Mouse (Mus musculus) gastrocnemius, postnatal 14 days (tissue): ENCODE measurements around the gene Atxn7l2. TPM values are rescaled to one million over a fixed set of nuclear protein-coding genes. Genes with fewer than 3 reads are reported as not detected.

Source experiments
- DNase-seq: peaks from one replicate; pipeline ENCODE4 v3.0.0; 2021; ENCODE audit warnings: mixed read lengths
- intact Hi-C: fragments of 180-260 bp; cut with DNase I; formaldehyde crosslinking; loops from one replicate; pipeline ENCODE4 v1.15.1; 2025; ENCODE audit warnings: low total_unique reads
- total RNA-seq, 2 experiments: library from RNA; stranded (reverse); gene quantifications; 2 replicates each; pipeline ENCODE4 v1.2.3; 2021

Atxn7l2 gene
- total RNA-seq, 2 experiments from 2014 or later = 7.3 to 7.6 TPM

DNA sequence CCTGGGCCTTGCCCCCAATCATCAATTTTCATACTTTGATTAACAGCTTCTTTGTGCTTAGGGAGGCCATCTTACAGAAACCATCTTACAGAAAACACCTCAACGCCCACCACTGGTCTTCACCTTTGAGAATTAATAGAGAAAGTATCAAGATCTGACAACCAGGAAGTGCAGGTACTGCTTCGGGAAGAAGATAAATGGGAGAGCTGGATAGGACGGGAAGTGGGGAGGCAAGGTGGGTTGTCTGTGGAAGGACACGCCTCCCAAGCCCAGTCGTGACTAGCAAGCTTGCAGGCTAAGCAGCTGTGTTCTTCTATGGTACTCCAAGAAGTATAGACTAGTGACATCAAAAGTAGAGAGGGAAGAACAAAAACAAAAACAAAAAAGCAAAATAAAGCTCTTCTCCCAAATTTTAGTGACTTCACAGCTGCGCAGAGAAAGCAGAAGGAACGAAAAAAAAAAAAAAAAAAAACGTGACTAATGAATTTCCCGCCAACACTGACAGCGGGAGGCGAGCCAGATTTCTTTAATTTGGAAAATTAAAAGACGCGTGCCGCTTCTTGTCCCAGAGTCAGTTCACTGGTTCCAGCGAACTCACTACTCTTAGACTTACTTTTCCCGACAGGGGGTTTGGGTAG, 25.2 kb downstream of the Atxn7l2 start:
- intact Hi-C loops = no loop called here
- no peak for DNase-seq

DNA sequence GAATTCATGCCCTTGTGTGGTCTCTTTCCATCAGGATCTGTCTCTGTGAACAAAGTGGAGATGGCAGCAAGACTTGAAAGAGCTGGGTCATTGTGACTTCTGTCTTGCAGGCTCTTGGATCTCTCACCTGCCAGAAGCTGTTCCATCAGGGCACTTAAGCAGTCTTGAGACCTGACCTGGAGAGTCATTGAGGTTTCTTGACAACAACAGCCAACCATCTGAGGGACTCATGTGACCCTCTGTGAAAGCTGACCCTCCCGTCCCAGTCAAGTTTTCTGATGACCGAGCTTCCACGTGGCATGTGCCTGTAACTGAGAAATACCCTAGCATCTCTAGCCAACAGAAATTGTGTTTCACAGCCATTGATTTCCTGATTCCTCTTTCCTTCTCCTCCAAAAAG, 26.0 kb downstream of the Atxn7l2 start:
- intact Hi-C loops = no loop called here
- no peak for DNase-seq

DNA sequence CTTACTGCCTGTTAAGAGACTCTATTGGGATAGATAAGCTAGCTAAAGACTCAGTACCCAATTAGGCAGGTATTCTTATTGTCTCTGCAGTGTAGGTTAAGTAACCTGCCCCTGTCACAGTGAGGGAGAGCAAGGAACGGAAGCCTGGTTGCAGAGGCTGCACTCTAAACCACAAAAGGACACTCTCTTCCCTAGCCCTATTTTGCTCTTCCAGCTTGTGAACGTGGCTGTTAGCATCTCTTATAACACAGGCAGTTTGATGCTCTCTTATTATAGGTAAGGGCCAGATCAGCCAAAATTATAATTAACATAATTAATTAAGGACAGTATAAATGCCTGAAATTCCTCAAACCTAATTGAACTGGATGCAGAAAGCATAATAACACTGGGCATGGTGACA, 30.2 kb downstream of the Atxn7l2 start:
- no peak for DNase-seq
- intact Hi-C loops = no loop called here

DNA sequence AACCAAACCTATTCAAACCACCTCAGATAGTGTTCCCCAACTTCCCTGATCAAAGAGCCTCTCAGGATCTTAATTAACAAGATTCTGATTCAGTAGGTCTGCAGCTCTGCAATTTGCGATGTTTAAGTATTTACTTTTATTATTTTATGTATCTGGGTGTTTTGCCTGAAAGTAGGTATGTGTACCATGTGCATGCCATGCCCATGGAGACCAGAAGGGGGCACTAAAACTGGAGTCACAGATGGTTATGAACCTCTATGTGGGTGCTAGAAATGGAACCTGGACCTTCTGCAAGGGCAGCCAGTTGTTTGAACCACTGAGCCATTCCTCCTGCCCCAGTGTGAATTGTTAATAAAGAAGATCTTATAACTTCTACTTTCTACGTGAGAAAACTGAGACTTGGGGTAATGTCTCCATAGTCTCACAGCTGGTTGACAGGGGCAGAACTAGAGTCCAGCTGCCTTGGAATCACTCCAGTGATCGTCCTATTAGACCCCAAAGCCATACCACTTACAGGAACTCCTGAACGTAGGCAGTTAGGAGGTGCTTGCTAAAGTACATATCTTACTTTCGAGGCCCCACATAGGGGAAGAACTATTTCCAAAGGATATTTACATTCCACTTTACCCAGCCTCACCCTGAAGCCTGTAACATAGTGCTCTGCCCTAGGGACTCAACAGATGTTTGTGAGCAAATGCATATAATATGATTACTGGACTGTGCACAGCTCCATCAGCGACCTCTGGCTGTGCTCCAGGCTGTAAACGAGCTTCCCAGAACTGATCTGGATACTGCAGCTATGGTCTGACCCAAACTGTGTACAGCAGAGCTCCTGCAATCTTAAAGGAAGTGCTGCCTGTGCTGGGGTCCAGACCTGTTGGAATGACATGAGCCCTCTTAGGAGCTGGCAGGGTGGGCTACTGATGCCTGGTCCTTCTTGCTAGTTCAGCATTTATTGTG, 31.7 kb downstream of the Atxn7l2 start:
- intact Hi-C loops = no loop called here
- peak; percentile 50 for DNase-seq

DNA sequence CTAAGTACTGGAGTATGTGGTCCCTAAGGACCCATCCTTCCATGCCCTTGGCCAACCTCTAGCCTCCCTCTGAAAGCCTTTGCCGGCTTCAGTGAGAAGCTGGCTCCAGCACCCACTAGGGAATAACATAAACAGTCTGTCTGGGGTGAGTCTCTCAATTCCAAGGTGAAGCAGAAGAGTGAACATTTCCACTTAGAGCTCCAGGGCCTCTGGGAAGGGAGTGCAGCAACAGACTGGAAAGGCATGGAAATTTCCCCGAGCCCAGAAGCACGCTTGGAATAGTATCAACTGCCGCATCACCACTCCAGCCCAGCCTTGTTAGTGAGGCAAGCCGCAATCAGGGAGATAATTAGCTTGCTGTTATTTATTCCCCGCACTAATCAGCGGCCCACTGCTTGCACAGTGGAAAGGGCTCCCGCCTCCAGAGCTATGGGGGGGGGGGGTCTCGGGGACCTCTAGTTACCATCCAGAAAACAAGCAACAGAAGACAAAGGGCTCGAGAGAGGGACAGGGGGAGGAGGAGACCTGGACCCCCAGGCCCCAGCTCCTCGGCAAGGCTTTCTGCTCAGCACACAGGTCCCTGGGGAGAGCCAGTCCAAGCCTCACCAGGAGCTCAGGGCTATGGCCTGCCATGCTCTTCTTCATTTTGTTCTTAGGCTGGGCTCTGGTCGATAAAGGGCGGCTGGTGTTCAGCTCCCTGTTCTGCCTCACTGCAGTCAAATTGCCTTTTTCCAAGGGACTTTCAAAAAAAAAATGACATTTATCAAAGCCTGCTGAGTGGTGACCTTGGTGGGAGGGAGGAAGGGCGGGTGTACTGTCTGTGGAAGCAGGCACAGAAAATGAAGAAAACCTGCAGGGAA, 35.8 kb downstream of the Atxn7l2 start:
- DNase-seq = peak; percentile 66
- intact Hi-C loops = no loop called here

DNA sequence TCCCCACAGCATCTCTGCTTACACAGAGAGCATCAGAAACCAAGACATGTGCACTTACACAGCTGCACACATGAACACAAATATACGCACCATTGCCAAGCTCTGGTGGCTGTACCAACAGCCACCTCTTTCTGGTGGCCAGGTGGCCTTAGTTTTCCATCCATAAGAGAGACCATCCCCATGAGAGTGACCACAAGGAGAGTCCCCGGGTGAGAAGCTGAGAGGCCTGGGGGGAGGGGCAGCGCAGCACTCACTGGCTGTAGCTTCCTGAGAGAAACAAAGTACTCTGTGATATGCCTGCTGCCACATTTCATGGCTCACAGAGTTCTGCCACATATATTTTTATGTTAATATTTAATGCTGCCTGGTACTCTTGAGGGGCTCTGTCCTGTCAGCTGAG, 41.5 kb downstream of the Atxn7l2 start:
- no peak for DNase-seq
- intact Hi-C loops = loop anchor here (5.0 kb wide), 1 partner anchor 33 kb away; the partner anchor contains the start of gene Cyb561d1

DNA sequence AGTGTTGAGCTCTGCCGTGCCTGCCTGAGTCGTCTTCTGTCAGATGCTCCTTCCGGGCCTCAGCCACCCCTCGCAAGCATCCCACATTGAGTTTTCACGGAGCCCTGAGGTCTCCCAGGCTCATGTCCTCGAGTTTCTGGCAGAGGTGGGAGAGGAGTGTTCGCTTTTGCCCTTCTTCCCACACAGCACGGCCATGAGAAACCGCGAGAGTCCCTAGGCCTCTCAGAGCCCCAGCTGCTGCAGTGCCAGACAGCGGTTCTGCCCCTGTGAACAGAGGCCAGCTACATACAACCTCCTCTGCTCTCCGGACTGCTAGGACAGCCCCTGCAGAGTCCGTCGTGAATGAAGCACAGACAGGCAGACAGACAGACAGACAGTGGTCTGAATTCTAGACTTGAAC, 43.2 kb downstream of the Atxn7l2 start:
- intact Hi-C loops = loop anchor here (5.0 kb wide), 1 partner anchor 35 kb away; the partner anchor contains the start of gene Cyb561d1

DNA sequence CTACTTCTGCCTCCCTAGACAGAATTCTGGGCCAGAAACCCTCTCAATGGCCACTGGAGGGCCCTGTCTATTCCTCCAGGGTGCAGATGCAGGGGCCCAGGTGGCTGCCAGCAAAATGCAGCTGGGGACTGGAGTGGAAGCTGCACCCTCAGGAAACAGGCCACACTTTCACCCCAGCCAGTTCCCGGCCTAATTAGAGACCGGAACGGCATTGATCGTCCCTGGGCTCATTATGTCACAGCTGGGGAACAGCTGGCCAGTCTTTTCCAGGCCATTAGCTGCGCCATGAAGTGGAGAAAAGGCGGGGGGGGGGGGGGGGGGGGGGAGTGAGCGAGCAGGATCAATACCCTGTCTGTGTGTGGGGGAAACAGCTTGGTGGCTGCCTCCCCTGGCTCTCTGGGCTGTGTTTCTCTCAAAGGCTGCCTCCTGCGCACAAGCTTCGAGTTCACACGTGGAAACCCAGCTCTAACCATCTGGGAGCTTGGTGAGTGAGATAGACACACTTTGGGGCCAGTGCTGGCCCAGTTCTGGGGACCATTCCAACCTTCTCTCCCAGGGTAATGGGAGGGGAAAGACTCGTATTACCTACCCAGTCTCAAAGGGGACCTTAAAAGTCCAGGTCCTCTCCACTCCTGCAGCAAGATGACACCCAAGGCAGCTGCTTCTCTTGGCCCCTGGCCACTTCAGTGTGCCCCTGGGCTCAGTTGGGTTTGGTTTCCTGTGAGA, 44.1 kb downstream of the Atxn7l2 start:
- DNase-seq = peak; percentile 76
- intact Hi-C loops = loop anchor here (5.0 kb wide), 1 partner anchor 36 kb away; the partner anchor contains the start of gene Cyb561d1

More for the DNA sequence above, 43.2 kb downstream of the Atxn7l2 start:
- peak; percentile 62 for DNase-seq

DNA sequence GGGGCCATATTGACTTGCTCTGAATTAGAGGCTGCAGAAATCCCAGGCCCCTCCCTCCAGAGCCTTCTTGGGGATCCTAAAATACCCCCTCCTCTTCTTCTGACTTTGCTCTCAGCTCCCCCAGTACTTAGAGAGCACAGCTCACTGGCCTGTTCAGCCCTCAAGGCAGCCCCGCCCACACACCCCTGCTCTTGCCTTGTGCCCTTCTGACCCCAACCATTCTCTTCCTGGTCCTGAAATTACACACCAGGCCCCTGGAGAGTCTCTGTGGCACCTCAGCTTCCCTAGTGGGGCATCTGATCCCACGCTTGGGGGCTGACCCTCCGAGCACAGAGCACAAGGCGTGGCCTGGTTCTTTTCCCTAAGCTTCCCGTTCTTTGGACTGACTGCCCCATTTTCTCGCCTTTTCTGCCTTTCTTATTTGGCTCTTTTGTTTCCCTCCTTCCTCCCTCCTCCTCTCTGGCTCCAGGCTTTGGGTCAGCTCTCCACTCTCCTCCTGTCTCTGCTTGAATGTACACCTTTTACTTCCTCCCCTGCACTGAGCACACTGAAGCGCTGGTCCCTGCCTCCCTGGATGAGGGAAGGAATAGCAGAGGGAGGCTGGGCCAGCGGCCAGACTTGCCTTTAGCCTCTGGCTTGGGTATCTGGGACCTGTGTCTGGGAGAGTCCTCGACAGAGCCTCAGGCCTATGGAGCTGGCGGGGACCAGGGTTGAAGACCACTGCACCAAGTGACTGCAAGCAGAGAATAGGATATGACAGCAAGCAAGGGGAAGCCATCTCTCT, 45.0 kb downstream of the Atxn7l2 start:
- intact Hi-C loops = loop anchor here (5.0 kb wide), 1 partner anchor 37 kb away; the partner anchor contains the start of gene Cyb561d1
- peak; percentile 64 for DNase-seq

DNA sequence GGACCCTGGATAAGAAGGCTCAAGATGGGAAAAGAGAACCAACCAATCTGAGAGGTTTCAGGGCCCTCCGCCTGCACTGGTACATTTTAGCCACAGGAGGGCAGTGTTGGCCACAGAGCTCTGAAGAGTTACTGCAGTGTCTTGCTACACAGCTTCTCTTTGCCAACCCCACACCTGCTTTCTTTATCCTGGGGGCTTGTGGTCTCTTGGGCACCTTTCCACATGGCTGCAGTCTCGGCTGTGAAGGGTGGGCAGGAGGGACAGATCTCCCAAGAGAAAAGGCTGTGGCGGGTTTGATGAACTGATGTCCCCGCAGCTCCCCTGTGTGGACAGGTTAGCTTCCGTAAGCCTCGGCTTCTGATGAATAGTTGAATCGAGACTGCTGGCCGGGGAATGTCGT, 45.9 kb downstream of the Atxn7l2 start:
- peak; percentile 78 for DNase-seq

DNA sequence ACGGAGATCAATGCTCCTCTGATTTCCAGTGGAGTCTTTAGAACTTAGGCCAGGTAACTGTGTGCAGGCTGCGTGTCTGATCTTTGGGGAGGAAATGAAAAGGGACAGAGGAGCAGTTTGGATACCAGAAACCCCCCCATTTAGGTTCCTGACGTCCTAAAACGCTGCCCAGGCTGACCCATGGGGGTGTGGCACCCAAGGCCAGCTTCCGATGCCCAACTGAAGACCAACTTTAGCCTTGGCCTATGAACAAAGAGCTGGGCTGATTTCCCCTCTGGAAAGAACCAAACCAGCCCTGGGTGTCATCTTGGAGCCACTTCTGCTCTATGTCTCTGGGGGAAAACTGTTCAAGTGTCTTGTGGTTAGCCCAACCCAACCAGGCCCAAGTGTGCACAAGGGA, 46.6 kb downstream of the Atxn7l2 start:
- no peak for DNase-seq
- intact Hi-C loops = no loop called here

More for the DNA sequence above, 45.9 kb downstream of the Atxn7l2 start:
- intact Hi-C loops = loop anchor here (5.0 kb wide), 1 partner anchor 37 kb away; the partner anchor contains the start of gene Cyb561d1

DNA sequence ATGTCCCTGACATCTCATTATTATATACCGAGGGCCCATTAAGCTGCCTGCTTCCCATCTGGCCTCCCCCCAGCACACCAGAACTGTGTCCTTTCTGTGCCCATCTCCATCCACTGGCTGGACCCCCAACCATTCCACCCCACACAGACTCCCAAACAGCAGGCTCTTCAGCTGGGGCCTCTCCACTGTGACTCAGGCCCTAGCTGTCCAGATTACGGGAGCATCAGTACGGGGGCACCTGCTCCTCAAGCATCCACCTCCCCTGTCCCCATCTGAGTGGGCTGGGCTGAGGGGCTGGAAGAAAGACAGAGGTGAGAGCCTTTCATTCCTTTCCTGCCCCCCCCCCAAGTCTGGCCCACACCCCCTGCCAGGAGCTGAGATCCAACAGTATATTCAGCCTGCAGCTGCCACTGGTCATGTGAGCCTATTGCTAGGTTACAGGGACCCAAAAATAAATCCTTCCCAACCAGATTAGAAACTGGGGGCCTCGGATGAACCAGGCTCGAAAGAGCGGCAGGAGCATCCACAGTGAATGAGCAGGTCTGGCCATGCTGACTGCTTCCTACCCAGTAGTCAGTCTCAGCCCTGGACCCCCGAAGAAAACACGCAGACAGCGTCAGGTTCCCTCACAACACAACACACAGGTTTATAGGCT, 52.2 kb downstream of the Atxn7l2 start:
- DNase-seq = no peak
- intact Hi-C loops = loop anchor here (10.0 kb wide), 1 partner anchor 214 kb away; the partner anchor contains the start of gene Gstm6

DNA sequence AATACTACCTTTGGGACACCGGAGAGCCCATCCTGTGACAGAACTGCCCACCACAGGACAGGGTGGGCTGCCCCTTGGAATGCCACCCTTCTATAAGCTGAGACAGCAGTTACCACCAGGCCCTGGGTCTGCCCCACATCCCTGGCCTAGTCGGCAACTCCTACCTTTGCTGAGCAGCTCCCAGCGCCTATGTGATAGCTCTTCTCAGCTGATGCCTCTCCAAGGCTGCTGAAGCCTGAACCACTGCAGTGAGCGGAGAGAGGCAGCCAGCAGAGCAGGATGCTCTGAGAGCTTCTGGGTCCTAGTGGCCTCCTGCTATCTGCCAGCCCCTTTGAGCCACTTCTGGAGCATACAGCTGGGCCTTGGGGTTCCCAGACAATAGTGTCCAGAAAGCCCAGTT, 56.1 kb downstream of the Atxn7l2 start, which contains the start of gene Gpr61:
Gene Gpr61 (minus strand): TSS at position 227 of the 400 bp plus-strand sequence.
- intact Hi-C loops = loop anchor here (10.0 kb wide), 1 partner anchor 210 kb away; the partner anchor contains the start of gene Gstm6
- DNase-seq = no peak

DNA sequence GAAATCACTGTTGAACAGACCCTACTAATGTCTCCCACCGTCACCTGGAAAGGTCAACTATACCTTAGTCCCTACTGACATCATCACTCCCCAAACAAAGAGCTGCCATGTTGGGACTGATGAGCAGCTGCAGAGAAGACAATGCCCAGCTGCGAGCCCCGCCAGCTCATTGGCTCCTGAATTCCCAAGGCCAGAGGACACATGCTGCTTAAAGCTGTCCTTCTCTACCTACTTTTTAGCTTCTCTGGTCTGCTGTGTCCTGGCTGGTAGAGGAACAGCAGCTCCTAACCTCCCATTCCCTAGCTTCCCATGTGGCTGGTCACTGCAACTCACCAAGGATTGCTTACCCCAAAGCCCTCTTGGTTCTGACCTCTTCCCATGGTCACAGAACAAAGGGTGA, 58.4 kb downstream of the Atxn7l2 start:
- intact Hi-C loops = loop anchor here (10.0 kb wide), 1 partner anchor 207 kb away; the partner anchor contains the start of gene Gstm6
- DNase-seq = no peak
